Mouse (Mus musculus): ENCODE results near the gene Zfp692.
"Not testable (repeated sequence)": the region's sequence is repeated elsewhere in the genome, so short reads cannot be mapped to it uniquely, and the experiment has no call there.

The Zfp692 gene

DNA sequence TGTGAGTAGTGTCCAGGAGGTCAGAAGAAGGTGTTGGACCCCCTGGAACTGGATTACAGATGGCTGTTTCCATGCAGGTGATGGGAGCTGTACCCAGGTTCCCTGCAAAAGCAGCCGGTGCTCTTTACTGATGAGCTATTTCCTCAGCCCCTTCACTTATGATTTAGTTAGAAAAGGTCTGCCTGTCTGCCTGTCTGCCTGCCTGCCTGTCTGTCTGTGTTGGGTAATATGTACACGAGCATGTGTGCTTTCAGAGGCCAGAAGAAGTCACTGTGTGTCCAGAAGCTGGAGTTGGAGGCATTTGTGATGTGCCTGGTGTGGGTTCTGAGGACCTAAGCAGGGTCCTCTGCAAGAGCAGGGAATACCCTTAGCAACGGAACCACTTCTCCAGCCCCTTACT lies 46.8 kb downstream of the Zfp692 start:
- DNase-seq (ENCODE audit: low read depth, low spot score) = no peak

DNA sequence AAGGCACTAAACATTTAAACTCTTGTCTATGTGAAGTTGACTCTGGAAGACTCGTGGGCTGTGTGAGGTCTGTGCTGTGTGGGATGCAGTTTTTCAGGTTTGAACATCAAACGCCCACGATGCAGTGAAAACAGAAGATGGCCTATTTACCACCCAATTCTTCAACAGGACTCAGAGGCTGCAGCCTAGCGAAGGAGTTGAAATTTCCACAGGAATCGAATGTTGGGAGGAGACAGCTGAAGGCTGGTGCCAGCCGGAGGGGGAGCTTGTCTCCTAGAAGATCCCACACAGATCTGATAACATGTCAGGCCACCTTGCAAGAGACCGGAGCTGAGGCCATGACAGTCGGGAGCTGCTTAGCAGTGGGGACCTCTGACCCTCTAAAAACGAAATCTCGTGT lies 47.6 kb downstream of the Zfp692 start:
- no peak for DNase-seq (ENCODE audit: low read depth, low spot score)

DNA sequence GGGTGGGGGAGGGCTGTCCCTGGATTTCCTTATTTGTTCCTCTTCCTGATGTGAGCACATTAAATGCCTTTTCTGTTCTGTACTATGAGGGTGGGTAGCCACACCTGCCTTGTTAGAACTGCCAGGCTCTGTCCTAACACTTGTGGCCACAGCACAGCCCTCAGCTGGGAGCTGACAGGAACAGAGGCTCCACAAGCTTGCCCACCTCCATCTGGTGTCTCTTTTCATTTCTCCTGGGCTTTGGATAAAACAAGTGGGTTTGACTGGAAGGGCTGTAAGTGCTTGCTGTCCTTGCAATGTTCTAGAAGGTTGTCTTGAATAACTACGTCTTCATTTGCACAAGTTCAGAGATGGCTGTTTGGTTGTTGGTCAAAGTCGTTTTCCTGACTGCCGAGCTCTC lies 48.1 kb downstream of the Zfp692 start:
- DNase-seq (ENCODE audit: low read depth, low spot score) = no peak

DNA sequence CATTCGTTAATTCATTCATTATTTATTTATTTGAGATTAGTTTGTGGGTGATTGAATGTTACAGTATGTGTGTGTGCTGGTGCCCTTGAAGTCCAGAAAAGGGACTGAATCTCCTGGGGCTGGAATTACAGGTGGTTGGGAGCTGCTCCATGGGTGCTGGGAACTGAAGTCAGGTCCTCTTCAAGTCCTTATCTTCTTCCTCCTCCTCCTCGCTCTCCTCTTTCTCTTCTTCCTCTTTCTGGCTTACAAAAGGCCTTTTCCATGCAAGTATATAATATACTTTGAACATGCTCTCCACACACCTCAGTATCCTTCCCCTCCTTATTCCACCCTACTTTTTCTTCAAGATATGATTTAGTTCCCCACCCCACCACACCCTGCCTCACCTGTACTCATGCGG lies 50.2 kb downstream of the Zfp692 start:
- DNase-seq (ENCODE audit: low read depth, low spot score) = no peak

DNA sequence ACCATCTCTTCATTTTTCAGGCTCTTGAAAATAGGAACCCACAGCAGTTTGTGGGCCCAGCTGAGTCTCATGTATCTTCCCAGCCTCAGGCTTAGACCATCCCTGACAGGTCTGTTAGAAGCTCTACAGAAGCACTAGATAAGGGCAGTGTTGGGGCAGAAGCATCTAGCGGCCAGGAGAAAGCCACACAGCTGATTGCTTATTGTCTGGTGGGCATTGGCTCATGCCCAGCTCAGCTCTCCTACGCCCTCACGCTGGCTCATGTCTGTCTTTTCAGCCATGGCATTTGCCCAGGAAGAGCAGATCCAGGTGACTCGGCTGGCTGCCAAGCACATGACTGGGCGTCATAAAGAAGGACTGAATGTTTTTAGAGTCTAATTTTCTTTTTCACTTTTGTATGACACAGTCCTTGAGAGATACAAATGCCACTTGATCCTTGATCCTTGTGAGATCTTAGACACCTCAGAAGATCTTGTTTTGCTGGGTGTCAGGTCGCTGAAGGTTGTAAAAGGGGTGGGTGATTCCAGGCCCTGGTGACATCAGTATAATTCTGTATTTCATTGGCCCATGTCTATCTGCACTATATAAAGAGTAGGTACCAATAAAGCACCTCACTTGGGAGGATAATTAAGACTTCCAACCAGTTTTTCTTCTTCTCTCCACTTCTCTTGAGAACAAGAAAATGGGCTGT lies 51.1 kb downstream of the Zfp692 start:
- DNase-seq (ENCODE audit: low read depth, low spot score) = no peak

DNA sequence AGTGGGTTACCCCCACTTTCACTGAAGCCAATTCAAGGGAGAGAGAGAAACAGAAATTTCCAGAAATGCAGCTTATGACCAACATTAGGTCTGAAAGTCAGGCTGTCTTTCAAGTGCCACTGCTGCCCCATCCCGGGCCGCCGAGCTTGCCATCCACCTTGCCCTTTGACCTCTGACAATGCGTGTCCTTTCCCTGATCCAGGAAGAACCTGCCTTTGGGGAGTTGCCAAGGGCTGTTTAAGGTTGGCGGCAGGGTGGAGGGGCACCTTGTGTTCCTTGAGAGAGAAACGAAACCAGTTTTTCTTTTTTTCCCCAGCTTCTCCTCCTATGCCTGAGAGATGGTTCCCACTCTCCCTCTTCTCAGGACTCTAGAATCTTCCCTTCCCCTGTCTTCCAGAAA lies 55.7 kb downstream of the Zfp692 start:
- not testable (repeated sequence) for DNase-seq (ENCODE audit: low read depth, low spot score)

All from A20 (cell line).